Mouse (Mus musculus): ENCODE measurements around the gene Myl12a. TPM values are rescaled to one million over a fixed set of nuclear protein-coding genes. Genes with fewer than 3 reads are reported as not detected.
A peak's percentile ranks its signal among the peaks of the same experiment; 100 is the strongest.

The Myl12a gene
- total RNA-seq, 1 experiment from 2014 or later: 295 TPM

- DNase-seq: no peak
Observed at GRCm38 (mm10) chr17:71010646-71011242, 8.1 kb upstream of the Myl12a start.

GRCm38 (mm10) chr17:71009751-71010150, 7.1 kb upstream of the Myl12a start:
- no peak for DNase-seq

- no peak for DNase-seq
Observed at GRCm38 (mm10) chr17:71008676-71009075, 6.0 kb upstream of the Myl12a start.

DNA sequence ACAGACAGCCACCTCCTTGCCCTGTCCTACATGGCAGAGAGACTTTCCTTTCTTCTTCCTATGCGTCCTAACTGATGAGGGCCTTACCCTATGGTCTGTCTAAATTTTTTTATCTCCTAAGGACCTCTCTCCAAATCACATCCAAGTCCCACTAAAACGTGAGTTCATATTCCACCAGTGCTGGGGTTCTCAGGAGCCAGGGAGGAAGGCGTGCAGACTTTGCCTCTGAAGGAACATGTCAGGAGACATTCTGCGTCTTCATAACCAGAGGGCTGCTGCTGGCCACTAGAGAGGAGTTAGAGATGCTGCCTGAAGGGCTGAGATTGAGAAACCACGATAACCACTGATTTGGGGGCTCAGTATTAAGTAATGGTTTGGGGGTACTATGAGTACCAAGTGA, 4.3 kb upstream of the Myl12a start:
- DNase-seq: no peak

- no peak for DNase-seq
Observed at GRCm38 (mm10) chr17:71004186-71004960, 1.7 kb upstream of the Myl12a start.

GRCm38 (mm10) chr17:71003721-71004120, 1.0 kb upstream of the Myl12a start:
- no peak for DNase-seq

DNA sequence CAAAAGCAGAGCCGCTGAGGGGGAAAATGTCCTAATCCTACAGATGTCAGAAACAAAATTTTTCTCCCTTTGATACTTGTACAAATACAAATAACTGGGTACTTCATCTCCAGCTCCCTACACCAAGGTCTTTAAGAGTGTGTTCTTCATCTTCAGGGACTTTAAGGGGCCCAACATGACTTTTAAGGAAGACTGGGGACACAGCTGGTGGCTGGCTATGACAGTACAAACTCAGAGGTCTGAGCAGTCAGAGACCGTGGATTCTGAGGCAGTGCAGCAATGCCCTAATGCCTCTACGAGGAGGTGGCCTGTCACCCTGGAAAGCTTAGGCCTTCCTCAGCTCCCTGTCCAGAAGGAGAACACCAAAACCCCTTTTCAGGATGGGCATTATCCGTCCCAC, 434 bp upstream of the Myl12a start:
- DNase-seq: no peak

DNA sequence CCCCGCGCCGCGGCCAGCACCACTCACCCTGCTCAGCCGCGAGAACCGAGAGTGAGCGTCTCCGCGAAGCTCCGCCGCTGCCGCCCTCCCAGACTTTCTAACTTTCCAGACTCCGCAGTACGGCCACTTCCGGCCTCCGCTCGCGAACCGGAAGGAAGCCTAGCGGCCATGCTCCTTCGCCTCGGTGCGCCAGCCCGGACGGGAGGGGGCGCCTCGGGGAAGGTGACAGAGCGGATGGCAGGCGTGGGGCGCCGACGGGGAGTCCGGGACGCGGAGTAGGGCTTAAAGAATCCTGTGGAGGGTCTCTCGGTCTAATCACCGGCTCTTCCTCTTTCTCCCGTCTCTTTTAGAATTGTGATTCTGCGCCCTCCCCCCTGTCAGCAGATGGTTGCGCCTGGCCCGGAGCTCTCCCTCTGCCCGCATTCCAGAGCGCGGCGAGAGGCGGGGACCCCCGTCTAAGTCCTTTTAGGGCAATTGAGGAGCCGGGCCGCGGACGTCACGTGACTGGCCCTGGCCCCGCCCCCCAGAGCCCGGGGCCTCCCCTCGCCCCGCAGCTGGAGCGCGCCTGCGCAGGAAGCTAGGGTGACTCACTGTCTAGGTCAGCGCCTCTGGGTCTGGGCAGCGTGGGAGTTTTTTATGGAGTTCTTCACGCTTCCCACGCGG, 466 bp downstream of the Myl12a start, which contains the start of gene Myom1:
Gene Myom1 (plus strand): TSS at position 553 of the 663 bp plus-strand sequence.
- DNase-seq: peak; percentile 99

DNA sequence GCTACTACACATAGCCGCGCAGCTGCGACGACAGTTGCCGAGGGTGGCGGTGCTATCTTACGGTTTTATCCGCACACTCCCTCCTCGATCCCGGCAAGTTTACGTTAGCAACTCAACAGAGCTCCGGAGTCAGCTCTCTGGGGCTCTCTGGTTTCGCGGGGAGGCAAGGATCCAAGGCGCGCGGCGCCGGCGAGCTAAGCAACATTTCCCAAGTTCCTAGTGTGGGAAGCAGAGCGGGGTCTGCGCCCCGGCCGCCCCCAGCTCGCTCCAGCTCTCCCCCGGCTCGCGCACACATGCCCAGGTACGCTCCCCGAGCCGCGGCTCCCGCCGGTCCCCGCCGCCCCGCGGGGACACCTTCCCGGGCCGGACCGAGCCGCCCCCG, 988 bp downstream of the Myl12a start:
- DNase-seq: no peak

GRCm38 (mm10) chr17:71001067-71001466, 1.6 kb downstream of the Myl12a start:
- no peak for DNase-seq

DNA sequence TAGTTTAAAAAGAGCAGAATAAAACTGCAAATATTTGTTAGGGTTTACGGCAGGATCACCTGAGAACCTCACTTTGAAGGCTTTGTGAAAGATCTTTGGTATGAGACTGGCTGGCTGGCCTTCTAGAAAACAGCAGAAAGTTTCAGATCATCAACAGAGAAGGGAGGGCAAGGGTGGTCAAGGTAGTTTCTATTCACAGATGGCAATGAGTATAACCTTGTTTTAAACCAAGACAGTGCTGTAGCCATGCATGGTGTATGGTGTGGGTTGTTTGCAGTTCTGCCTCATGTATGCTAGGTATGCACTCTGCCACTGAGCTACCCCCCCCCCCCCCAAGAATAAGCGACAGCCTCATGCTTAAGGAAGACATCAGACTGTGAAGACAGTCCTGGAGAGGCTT, 2.4 kb downstream of the Myl12a start:
- no peak for DNase-seq

GRCm38 (mm10) chr17:70999187-70999586, 3.5 kb downstream of the Myl12a start:
- DNase-seq: no peak

- DNase-seq: no peak
Observed at GRCm38 (mm10) chr17:70998400-70998975, 4.2 kb downstream of the Myl12a start.

DNA sequence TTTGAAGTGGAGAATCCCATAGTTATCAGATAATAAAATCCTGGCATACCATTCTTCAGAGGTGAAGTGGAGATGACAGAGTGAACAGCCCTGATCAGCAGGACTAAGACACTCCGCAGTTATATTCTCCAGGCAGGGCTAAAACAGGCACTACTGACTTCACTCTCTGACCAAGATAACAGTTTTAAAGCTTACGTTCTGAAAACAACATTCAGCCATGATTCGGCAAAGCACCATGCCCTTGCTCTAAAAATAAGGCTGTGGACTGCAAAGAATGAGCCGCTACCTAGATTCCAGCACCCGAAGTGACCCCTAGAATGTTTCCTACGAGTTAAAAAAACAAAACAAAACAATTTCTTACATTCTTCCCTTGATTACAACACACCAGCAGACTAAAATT, 4.8 kb downstream of the Myl12a start:
- DNase-seq: no peak

- DNase-seq: no peak
Observed at GRCm38 (mm10) chr17:70995551-70995950, 7.1 kb downstream of the Myl12a start.

DNA sequence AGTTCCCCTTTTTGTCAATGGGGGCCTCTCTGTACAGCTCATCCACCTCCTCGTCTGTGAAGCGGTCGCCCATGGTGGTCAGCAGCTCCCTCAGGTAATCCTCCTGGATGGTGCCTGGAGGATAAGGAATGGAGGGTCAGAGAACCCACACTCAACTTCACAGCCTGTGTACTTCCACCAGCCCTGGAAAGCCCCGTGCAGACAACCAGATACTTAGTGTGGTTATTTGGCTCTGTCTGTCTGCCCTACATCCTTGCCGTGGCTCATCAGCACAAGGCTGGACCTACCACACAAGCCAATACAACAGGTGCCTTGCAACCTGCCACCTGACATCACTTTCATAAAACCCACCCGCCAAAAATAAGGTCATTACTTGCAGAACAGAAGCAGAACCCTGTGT, 8.0 kb downstream of the Myl12a start:
- DNase-seq: no peak

DNA sequence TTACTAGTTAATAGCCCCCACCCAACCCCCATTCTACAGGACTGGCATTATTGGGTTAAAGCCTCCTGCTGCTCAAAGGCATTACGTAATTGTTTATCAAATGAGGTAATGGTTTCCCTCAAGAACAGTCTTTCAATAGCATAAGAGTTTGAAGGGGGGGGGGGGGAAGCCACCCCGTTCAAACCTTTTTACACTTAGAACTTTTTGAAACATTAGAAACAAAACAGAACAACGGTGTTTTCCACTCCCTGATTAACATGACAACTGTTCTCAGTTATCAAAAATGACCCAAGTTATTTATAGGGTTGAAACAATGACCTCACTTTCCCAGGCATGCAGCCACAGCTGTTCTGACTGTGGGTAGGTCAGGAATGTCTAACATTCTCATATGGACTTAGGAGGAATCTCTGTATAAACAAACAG, 9.3 kb downstream of the Myl12a start:
- DNase-seq: no peak

- DNase-seq: no peak
Observed at GRCm38 (mm10) chr17:70992662-70993061, 10.0 kb downstream of the Myl12a start.

DNA sequence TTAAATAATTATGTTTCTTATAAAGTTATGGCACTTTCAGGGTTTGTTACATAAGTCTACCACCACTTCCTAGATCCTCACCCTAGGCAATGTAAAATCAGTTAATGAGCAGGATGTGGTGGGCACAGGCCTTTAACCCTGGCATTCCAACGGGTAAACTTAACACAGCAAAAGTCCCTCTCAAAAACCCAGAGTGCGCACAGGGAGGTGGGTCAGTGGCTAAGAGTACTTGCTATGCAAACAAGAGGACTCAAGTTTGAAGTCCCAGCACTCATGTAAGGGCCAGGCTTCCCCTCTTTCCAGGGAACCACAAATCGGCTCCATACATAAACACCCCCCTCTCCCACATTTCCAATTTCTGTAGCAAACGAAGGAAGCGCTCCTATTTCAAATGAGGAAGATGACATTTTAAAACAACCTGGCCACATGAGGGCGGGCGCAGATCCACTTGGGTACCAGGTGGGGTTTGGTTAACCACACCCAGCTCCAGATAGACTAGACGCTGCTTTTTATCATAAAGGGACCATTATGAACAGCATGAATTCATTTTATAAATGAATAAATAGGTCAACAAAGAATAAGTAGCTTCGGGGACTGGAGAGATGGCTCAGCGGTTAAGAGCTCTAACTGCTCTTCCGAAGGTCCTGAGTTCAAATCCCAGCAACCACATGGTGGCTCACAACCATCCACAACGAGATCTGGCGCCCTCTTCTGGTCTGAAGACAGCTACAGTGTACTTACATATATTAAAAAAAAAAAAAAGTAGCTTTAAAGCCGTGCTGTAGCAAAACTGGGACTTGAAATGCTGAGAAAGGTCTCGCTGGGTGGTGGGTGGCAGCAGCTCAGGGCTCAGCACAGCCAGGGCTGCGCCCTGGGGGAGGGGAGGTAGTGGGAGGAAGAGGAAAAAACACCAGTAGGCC, 10.7 kb downstream of the Myl12a start:
- DNase-seq: no peak

GRCm38 (mm10) chr17:70990403-70991303, 12.0 kb downstream of the Myl12a start:
- peak; percentile 87 for DNase-seq

- no peak for DNase-seq
Observed at GRCm38 (mm10) chr17:70989991-70990390, 12.7 kb downstream of the Myl12a start.
